Mouse (Mus musculus): ENCODE data around the gene Lpcat2.

GRCm38 (mm10) chr8:92872063-92872759 lies 17.1 kb downstream of the Lpcat2 start:
- TF ChIP-seq CTCF (conservative IDR thresholded peaks at IDR 0.05; ENCODE audit: insufficient read depth, insufficient read length, low read depth, low read length) (no peak), POLR2A (IDR thresholded peaks at IDR 0.05; ENCODE audit: low read depth, low read length) (no peak)

Data from kidney, adult 2 months (tissue).